Mouse (Mus musculus) B cell, adult (primary cell): ENCODE results near the gene Paxbp1. TPM values are rescaled to one million over a fixed set of nuclear protein-coding genes. Genes with fewer than 3 reads are reported as not detected.

Experiments used
- total RNA-seq: library from RNA; stranded (reverse); gene quantifications from 4 replicates; pipeline ENCODE4 v1.2.4, GENCODE M21; 2023; ENCODE audit not compliant: inconsistent age

The Paxbp1 gene
- 104 to 115 TPM (median 110 TPM) in 4 replicates for total RNA-seq

GRCm38 (mm10) chr16:91044270-91045182 lies at the start of gene Paxbp1:
Gene Paxbp1 (minus strand): TSS chr16:91044543.

GRCm38 (mm10) chr16:91011021-91011683 lies 33.2 kb downstream of the Paxbp1 start, which contains the start of gene Synj1:
Gene Synj1 (minus strand): TSS chr16:91011308.

Other genes starting within 250 kb of the Paxbp1 start
- 30.0 to 39.4 TPM (median 35.7 TPM) in 4 replicates for gene Urb1, start 234.1 kb downstream of the Paxbp1 start, total RNA-seq
- gene Eva1c, start 217.8 kb downstream of the Paxbp1 start, total RNA-seq: not detected in 4 replicates
- gene Cfap298, start 109.4 kb downstream of the Paxbp1 start, total RNA-seq: 14.0 to 17.1 TPM (median 15.7 TPM) in 4 replicates
- gene Synj1, start 33.2 kb downstream of the Paxbp1 start, total RNA-seq: 43.5 to 59.2 TPM (median 46.2 TPM) in 4 replicates
- 0.21 to 1.0 TPM in 2 of 4 replicates, not detected in the others for gene 4932438H23Rik, start 50.6 kb upstream of the Paxbp1 start, total RNA-seq
- gene Olig2, start 180.9 kb upstream of the Paxbp1 start, total RNA-seq: not detected in 4 replicates
- gene Olig1, start 225.2 kb upstream of the Paxbp1 start, total RNA-seq: not detected in 4 replicates